Comparison of ENCODE assay signal across 30 mouse cellular contexts in the genomic region with DNA sequence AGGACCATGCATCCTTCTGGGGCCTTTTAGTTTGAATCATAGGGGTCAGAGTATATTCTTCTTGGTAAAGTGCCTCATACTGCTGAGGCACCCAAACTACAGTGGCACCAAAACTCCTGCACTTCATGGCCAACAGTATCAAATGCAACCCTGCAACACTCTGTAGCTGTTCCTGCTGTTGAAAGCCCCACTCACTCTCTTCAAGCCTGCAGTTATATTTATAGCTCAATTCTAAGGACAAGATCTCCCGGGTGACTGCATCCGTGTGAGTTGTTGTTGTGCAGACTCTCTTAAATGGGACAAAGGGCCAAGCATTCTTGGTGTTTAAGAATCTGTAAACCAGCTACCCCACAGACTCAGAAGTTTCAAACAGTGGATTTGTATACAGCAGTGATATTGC. TPM values are rescaled to one million over a fixed set of nuclear protein-coding genes. Genes with fewer than 3 reads are reported as not detected.
"Had no signal": no experiment of that assay in that cellular context is flagged by ENCODE, and none has a peak within 500 bp of the region (broad histone marks: within the 10 kb centered on the region; RNA-seq: fewer than 3 reads in every experiment).

No protein-coding gene starts in this region.

- H3K27ac ChIP-seq: kidney, embryonic 15.5 days; limb, embryonic 12.5 days; limb, embryonic 15.5 days; liver, embryonic 13.5 days had no signal

- H3K9ac ChIP-seq: kidney, embryonic 15.5 days; limb, embryonic 12.5 days; limb, embryonic 15.5 days; liver, embryonic 13.5 days had no signal

- H3K9me3 ChIP-seq: kidney, embryonic 15.5 days; limb, embryonic 12.5 days; limb, embryonic 15.5 days; liver, embryonic 13.5 days had no signal

- H3K27me3 ChIP-seq: kidney, embryonic 15.5 days; limb, embryonic 12.5 days; limb, embryonic 15.5 days; liver, embryonic 13.5 days had no signal

- H3K4me1 ChIP-seq: kidney, embryonic 15.5 days; limb, embryonic 15.5 days; liver, embryonic 13.5 days had no signal

- H3K36me3 ChIP-seq: kidney, embryonic 15.5 days; limb, embryonic 12.5 days; limb, embryonic 15.5 days; liver, embryonic 13.5 days had no signal

- DNase-seq: kidney, postnatal 10 days; kidney, postnatal 36 days; left cerebral cortex, postnatal 4 days; liver, embryonic 13.5 days; lung, adult 2 months; lung, postnatal 14 days; lung, postnatal 4 days; midbrain, embryonic 14.5 days; thymus, adult 18-20 months; thymus, postnatal 36 days had no signal

- H3K4me2 ChIP-seq: kidney, embryonic 15.5 days; limb, embryonic 12.5 days; limb, embryonic 15.5 days; liver, embryonic 13.5 days; midbrain, embryonic 11.5 days had no signal

- H3K4me3 ChIP-seq: kidney, embryonic 15.5 days; limb, embryonic 12.5 days; limb, embryonic 15.5 days; liver, embryonic 13.5 days had no signal

RNA-seq across cellular contexts. Expression of a gene that starts 23.9 kb away (rescaled TPM):
- total RNA-seq: layer of hippocampus, adult 8-10 months; layer of hippocampus, postnatal 10 days; left cerebral cortex, adult 8-10 months; left cerebral cortex, postnatal 14 days; left cerebral cortex, postnatal 4 days; megakaryocyte progenitor cell, adult 5-6 weeks; megakaryocyte-erythroid progenitor cell, adult 5-6 weeks; midbrain, postnatal 0 days had no signal
- polyA plus RNA-seq: kidney, embryonic 15.5 days; limb, embryonic 12.5 days; limb, embryonic 15.5 days; liver, embryonic 13.5 days; liver, embryonic 16.5 days; lung, adult 2 months; lung, embryonic 16.5 days; midbrain, embryonic 11.5 days; midbrain, embryonic 14.5 days; midbrain, postnatal 0 days; neural tube, embryonic 11.5 days; neural tube, embryonic 14.5 days; small intestine, adult 2 months; spleen, adult 2 months; stomach, embryonic 16.5 days; testis, adult 2 months; urinary bladder, adult 2 months had no signal
